Mouse (Mus musculus): ENCODE results near the gene Rps3.
A peak's percentile ranks its signal among the peaks of the same experiment; 100 is the strongest.
"Not testable (repeated sequence)": the region's sequence is repeated elsewhere in the genome, so short reads cannot be mapped to it uniquely, and the experiment has no call there.

Rps3 gene

DNA sequence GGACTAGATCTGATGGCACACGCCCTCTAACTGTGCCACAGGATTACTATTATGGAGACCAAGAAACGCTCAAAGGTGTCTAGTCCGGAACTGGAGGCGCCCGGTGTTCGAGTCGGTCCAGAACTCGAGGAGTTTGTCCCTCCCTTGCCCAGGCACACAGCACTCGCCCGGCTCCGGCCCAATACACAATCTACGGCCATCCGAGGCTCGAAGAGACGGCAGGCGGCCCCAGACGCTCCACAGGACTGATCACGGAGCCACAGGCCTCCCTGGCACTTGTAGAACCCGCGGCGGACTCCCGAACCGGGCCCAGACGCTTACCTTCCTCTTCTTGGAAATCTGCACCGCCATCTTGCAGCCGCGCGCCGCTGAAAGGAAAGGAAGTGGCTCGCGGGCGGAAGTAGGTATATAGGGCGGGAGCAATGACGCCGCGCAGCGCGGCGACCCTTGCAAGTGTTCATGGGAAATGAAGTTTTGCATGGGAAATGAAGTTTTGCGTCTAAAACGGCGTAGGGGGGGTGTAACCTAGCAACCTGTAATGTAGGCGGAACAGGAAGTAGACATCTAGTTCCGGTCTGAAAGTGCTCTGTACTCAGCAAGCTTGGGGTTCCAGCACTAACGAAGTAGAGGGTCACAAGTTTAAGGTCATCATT, at the start of gene Rps3:
TSS of gene Rps3 (minus strand) at position 468 of the 653 bp plus-strand sequence.
- peak; percentile 93 for DNase-seq

DNA sequence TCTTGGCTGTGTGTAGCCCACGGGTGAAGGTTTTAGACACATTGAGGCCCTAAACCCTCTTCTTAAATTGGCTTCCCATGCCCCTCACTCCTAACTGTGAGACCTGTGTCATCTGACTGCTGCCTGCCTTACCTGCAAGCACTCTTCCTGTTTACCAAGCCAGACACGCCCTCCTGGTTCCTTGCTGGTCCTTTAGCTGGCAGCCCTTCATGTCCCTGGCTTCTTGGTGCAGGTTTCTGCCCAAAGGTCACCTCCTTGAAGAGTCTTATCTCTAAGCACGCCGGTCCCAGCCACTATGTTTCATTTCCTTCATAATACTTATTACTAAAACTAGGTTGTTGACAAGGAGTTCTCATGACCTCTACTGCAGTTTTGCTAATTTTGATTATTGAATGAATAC, 49.0 kb upstream of the Rps3 start:
- DNase-seq, result no peak

DNA sequence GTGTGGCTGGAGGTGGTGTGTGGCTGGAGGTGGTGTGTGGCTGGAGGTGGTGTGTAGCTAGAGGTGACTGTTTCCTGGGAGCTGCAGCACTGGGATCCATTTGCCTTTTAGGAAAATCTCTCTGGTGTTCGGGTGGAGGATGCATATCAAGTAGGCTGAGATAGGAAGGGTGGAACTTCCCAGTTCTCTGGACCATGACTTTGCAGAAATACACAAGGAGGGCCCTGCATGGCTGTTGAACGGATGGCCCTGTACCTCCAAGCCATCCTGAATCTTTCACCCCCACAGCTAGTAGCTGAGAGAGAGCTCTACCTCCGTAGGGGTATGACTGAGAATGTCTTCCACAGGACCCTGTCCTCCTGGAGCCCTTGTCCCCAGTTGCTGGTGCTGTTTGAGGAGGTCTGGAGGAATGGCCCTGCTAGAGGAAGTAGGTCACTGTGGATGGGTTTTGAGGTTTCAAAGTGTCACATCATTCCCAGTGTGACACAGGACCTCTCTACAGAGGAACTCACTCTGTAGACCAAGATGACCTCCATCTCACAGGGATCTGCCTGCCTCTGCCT, 48.0 kb upstream of the Rps3 start:
- DNase-seq, result no peak

DNA sequence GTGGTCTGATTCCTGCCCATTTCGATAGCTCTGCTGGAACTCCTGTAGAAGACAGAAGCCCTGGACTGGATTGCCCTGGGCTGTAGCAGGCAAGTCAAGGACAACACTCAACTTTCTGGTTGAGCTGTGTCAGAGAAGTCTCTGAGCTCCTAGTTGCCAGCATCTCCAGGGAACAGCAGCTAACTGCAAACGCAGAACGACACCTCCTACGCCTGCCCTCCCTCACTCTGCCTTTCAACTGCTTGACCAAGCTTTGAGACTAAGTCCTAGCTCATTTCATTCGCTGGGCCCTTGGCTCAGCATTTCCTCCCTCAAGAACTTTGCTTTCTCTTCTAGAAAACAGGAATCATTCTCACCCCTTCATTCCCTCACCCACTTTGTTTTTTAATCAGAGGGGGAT, 45.9 kb upstream of the Rps3 start:
- DNase-seq, result no peak

- no peak for DNase-seq
These were observed 45.0 kb upstream of the Rps3 start for GRCm38 (mm10) chr7:99528547-99528946.

DNA sequence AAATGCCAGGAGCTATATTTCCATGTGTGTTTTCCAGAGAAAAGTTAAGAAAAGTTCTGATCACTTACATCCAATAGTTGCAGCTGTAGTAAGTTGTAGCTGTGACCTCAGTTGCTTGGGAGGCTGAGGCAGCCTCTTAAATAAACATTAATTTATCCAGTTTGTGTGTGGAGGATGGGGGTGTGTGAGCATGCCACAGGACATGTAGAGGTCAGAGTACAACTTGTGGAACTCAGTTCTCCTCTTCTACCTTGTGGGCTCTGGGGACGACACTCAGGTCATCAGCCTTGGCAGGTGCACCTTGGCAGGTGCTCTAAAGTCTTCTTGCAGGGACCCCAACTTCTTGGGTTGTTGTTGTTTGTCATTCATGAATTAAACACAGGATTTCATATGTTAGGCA, 40.3 kb upstream of the Rps3 start:
- DNase-seq, result no peak

DNA sequence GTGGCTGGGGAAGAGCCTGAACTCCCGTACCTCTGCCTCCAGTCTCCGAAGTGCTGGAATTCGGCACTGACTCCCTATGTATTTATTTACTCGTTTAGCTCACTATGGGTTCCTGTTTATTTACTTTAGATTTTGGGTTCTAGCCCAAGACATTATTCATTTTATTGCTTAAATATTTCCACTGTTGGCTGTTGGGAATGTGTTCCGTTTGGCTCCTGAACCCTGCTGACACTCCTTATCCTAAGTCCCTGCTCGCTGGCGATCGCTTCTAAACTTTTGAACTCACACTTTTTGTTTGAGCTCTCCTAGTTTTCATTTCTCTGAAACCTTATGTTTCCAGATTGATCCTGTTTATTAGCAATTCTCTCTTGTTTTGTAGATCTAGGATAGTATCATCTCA, 39.6 kb upstream of the Rps3 start:
- no peak for DNase-seq

DNA sequence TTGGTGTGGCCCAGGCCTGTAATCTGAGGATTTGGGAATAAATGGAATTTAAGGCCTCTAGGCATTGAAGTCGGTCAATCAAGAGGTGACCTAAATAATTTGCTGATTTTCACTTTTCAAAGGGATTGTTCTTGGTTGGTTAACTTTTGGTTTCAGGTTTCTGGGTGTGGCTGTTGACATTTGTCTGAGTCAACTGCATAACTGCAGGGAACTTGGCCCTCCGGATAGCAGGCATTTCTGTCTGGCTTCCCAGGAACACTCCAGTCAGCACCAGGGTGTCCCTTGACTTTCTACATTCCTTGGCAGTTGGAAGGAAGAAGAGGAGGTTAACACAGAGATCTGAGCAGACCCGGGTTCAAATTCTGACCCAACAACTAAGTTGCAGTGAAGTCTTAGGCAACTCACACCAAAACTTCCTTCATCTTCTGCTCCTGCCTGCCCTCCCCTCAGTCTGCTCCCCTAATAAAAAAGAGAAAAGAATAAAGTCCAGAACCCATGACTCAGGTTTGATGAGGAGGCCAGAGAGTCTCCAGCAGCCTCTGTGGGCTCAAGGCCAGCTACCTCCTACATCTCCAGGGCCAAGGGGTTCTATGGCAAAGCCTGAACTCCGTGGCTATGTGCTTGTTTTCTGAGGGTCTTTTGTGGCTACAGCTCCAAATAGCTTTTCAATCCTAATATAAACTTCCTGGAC, 35.6 kb upstream of the Rps3 start:
- DNase-seq, result no peak

DNA sequence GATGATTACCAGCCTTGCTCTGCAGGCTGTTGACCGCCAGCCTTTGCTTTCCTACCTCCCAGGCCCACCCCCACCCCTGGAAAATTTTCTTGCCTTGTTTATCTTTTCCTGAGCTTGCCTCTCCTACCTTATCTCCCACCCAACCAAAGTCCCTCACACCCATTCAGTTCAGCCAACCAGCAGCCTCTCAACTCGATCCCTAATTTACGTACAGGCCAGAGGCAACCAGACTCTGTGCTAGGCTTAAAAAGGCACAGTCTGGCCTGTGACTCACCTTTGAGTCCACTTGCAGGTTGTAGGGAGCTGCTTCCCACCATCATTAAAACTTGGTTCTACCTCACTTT, 33.2 kb upstream of the Rps3 start:
- no peak for DNase-seq

GRCm38 (mm10) chr7:99516092-99516813, 32.7 kb upstream of the Rps3 start:
- DNase-seq, result no peak

DNA sequence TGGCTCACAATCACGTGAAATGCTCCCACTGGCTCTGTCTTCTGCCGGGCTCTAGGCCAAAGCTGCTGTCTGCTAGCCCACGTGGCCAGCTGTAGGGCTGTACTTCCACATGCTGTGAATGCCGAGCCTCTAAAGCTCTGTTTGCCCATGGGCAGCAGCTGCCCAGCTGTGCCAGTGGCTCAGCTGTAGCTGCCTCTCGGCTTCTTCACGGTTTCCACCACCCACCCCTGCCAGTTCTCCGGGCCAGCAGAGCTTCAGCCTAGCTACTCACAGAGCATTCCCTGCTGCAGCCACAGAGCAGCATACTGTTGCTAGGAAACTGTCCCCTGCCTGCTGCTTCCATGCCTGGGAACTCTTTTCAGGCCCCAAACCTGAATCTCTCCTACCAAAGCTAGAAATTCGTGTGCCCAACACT, 26.6 kb upstream of the Rps3 start:
- peak; percentile 64 for DNase-seq

DNA sequence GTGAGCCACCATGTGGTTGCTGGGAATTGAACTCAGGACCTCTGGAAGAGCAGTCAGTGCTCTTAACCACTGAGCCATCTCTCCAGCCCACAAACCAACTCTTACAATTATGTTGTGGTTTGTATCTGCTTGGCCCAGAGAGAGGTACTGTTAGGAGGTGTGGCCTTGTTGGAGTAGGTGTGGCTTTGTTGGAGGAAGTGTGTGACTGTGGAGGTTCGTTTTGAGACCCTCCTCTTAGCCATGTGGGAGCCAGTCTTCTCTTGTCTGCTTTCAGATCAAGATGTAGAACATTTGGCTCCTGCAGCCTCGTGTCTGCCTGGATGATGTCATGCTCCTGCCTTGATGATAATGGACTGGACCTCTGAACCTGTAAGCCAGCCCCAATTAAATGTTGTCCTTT, 24.6 kb upstream of the Rps3 start:
- not testable (repeated sequence) for DNase-seq

DNA sequence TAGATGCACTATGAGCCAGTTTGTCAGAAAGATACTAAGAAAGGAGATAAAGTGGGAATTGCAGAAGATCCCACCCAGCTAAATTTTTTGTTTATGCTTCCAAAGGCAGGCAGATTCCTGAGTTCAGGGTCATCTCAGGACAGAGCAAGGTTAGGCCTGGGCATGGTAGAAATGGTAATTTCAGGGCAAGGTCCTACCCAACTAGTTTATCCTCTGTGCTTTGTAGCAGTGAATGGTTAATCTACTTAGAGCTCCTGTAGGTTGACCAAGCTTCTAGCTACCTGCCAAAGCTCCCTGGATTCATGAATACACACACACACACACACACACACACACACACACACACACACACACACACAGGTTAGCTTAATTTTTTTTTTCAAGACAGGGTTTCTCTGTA, 21.0 kb upstream of the Rps3 start:
- DNase-seq, result no peak

GRCm38 (mm10) chr7:99501148-99501547, 17.6 kb upstream of the Rps3 start:
- no peak for DNase-seq

- DNase-seq, result no peak
These were observed 17.1 kb upstream of the Rps3 start for GRCm38 (mm10) chr7:99500655-99501054.

GRCm38 (mm10) chr7:99500201-99500600, 16.7 kb upstream of the Rps3 start:
- DNase-seq, result peak; percentile 75

- no peak for DNase-seq
These were observed 15.6 kb upstream of the Rps3 start for GRCm38 (mm10) chr7:99499128-99499527.

- DNase-seq, result no peak
These were observed 6.2 kb upstream of the Rps3 start for GRCm38 (mm10) chr7:99489708-99490107.

GRCm38 (mm10) chr7:99484679-99485078, 1.1 kb upstream of the Rps3 start:
- DNase-seq, result no peak

- DNase-seq, result no peak
These were observed 384 bp upstream of the Rps3 start for GRCm38 (mm10) chr7:99483924-99484319.

DNA sequence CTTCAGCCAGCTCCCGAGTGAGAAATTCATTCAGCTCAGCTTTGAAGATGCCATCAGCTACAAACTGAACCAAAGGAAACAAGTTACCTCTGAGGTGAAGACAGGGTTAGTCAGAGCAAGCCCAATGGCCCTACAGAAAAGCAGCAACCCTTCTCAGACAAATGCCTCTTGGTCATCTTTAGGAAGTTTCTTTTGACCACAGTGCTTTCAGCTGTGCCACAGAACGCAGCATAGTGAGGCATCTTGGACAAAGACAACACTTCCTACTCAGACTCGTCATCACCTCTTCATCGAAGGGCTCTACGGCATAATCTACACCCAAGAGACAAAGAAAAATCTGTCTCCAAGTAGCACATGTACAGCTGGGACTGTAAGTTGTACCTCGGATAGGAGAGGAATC, 901 bp downstream of the Rps3 start:
- no peak for DNase-seq

- DNase-seq, result no peak
These were observed 6.3 kb downstream of the Rps3 start for GRCm38 (mm10) chr7:99477235-99477634.

DNA sequence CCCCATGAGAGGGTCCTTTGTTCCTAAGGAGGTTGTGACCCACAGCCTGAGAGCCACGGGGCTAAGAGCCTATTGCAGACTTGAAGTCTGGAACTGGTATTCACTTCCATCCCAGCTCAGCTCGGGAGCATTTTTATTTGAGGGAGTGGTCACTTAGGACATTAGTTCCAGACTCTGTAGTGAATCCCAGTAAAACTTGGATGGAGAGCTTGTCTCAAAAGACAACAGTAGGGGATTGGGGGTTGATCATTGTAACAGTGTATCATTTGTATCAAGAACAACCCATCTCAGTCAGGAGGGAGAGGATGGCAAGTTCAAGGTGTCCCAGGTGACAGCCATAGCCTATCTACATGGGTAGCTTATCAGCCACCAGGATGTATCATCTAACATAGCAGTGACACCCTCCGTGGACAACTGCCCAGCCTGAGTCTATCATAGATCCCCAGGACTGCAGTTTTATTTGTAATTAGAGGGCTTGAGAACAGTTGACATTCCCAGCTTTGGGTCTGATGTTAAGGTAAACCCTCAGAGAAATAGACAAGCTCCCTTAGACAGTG, 6.9 kb downstream of the Rps3 start:
- DNase-seq, result no peak

- no peak for DNase-seq
These were observed 8.0 kb downstream of the Rps3 start for GRCm38 (mm10) chr7:99475562-99475911.

Measured in right cerebral cortex, postnatal 25 days (tissue).